Mouse (Mus musculus) neural tube, embryonic 12.5 days (tissue): Measurements from ENCODE around the gene Hapln2. TPM values are rescaled to one million over a fixed set of nuclear protein-coding genes. Genes with fewer than 3 reads are reported as not detected.

Experiments
- ATAC-seq: fragments of 200-750 bp; cut with Nextera tagmentation; 2 replicates; pipeline ENCODE4 v1.8.0; 2017; ENCODE audit warnings: low read depth, mild to moderate bottlenecking, moderate TSS enrichment, moderate library complexity; ENCODE audit not compliant: low FRiP score
- H3K27ac ChIP-seq: fragments of 300-500 bp; sonication (generic); 2 replicates; pipeline ENCODE4 v1.5.1; 2016
- H3K27me3 ChIP-seq: fragments of 300-500 bp; sonication (generic); replicated peaks from 2 replicates; pipeline ENCODE4 v1.6.1; 2016; ENCODE audit warnings: mild to moderate bottlenecking
- H3K36me3 ChIP-seq: fragments of 300-500 bp; sonication (generic); 2 replicates; pipeline ENCODE4 v1.6.1; 2016; ENCODE audit warnings: mild to moderate bottlenecking
- H3K4me1 ChIP-seq: fragments of 300-500 bp; sonication (generic); 2 replicates; pipeline ENCODE4 v1.6.1; 2016
- H3K4me2 ChIP-seq: fragments of 300-500 bp; sonication (generic); replicated peaks from 2 replicates; pipeline ENCODE4 v1.6.1; 2016; ENCODE audit warnings: mild to moderate bottlenecking
- H3K4me3 ChIP-seq: fragments of 300-500 bp; sonication (generic); 2 replicates; pipeline ENCODE4 v1.5.1; 2016
- H3K9ac ChIP-seq: fragments of 300-500 bp; sonication (generic); 2 replicates; pipeline ENCODE4 v1.6.1; 2016; ENCODE audit warnings: mild to moderate bottlenecking
- H3K9me3 ChIP-seq: fragments of 300-500 bp; sonication (generic); 2 replicates; pipeline ENCODE4 v1.6.1; 2016; ENCODE audit warnings: mild to moderate bottlenecking
- WGBS: fragments of 180-500 bp; shearing (Covaris S2); methylation state at CpG from one replicate; pipeline ENCODE4 v1.1.7; 2016; 5-methylcytosine and 5-hydroxymethylcytosine counted together
- polyA plus RNA-seq: library from polyadenylated mRNA; unstranded; fragments of >200 nt; fragmentation: Nextera tagmentation; extraction: Ambion mirVana; gene quantifications from 2 replicates; pipeline ENCODE4 v1.2.1, GENCODE M21; 2016

Hapln2 gene
- polyA plus RNA-seq, 1 experiment from 2014 or later = 0.60 TPM

DNA sequence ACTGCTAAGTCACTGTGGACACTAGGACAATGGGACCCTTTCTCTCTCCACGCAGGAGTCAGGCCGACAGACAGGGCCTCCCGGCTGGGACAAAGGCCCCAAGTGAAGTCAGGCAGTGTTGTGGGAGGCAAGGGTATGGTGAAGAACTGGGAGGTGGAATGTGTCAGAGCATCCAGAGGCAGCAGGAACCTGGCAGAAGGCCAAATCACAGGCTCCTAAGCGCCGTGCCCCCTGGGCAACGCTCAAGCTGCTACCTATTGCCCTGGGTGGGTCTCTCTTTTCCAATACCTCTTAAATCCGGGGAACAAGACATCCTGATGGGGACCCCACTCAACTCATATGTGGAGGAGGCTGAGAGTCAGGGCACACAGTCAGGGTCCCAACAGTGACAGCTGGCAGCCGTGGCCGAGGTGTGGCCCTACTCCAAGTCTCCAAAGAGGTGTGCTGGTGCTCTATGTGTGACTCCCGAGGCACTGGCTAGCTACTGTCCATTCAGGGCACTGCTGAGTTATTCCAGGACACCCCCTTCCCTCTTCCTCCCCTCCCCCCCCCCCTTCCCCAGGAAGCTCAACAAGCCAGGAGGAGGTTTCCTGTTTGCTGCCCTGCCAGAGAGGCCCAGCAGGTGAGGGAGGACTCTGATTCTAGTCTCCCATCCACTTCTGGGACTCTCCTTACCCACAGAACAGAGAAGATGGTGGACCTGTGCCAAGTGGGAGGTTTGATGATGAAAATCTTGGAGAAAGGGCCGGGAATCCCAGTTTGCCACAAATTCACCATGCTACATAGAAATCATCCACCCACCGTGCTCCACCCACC, 41.7 kb downstream of the Hapln2 start:
- Histone ChIP-seq H3K9me3 (no peaks in the 10 kb centered on the region), H3K9ac (peak overlapping the region; percentile 8; the same call in 1 of the 2 replicates), H3K27me3 (peaks cover 18% of the 10 kb centered on the region), H3K27ac (0 out of 2 replicates have a peak overlapping the region, but pooled peaks have one; percentile 2), H3K4me3 (no peak overlapping the region), H3K36me3 (no peaks in the 10 kb centered on the region), H3K4me2 (peak overlapping the region; percentile 30), H3K4me1 (peaks cover 75% of the 10 kb centered on the region)
- WGBS = 31% methylated on average over 12 of the region's 12 CpGs
- ATAC-seq = 0 out of 2 replicates have a peak, but pooled peaks have one; percentile 6

DNA sequence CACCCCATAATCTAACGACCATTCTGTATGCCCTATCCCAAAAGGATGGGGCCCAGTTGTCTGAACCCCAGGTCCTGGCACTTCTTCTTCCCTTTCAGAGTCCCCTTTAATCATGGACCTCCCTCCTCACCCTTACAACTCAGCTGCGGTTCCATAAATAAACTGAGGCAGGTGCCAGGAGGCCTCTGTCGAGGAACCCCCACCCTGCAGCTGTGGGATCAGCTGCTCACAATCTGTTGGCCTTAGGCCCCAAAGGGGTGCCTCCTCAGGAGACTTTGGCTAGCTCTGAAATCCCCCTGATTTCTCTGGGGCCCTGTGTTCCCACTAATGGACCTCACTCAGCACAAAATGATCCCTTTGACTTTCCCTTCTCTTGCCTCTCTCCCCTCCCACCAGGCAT, 43.3 kb downstream of the Hapln2 start:
- Histone ChIP-seq H3K4me2 (peak overlapping the region; percentile 52), H3K27ac (0 out of 2 replicates have a peak overlapping the region, but pooled peaks have one; percentile 1), H3K9me3 (no peaks in the 10 kb centered on the region), H3K27me3 (peaks cover 5% of the 10 kb centered on the region), H3K36me3 (peaks cover 6% of the 10 kb centered on the region; the same call in 1 of the 2 replicates), H3K4me3 (no peak overlapping the region), H3K4me1 (peaks cover 76% of the 10 kb centered on the region), H3K9ac (no peak overlapping the region)
- WGBS = 29% methylated on average over 3 of the region's 3 CpGs
- ATAC-seq = no peak

DNA sequence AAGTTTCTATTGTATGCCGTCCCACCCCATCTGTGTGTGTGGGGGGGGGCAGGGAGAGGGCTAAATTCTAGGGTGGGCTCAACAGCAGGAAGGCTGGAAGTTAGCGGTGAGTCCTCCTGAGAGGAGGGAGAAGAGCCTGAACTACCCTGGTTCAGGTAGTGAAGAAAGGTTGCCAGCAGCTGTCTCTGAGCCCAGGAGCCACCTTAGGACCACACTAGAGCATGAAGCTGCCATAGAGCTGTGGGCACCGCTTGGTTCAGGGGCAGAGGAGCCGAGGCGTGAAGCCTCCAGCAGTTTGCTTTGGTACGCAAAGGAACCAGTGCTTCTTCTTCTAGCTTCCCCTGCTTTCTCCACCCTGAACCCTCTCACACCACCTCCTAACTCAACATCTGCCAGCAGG, 43.8 kb downstream of the Hapln2 start:
- peaks cover under 1% of the 10 kb centered on the region for H3K27me3 ChIP-seq
- 0 out of 2 replicates have a peak overlapping the region, but pooled peaks have one; percentile 45 for H3K9ac ChIP-seq
- peaks cover 76% of the 10 kb centered on the region for H3K4me1 ChIP-seq
- ATAC-seq = no peak
- H3K4me2 ChIP-seq = peak overlapping the region; percentile 52
- H3K36me3 ChIP-seq = peaks cover 10% of the 10 kb centered on the region; the same call in 1 of the 2 replicates
- peak overlapping the region; percentile 1; the same call in 1 of the 2 replicates for H3K27ac ChIP-seq
- H3K9me3 ChIP-seq = no peaks in the 10 kb centered on the region
- 51% methylated on average over 6 of the region's 6 CpGs for WGBS
- no peak overlapping the region for H3K4me3 ChIP-seq

DNA sequence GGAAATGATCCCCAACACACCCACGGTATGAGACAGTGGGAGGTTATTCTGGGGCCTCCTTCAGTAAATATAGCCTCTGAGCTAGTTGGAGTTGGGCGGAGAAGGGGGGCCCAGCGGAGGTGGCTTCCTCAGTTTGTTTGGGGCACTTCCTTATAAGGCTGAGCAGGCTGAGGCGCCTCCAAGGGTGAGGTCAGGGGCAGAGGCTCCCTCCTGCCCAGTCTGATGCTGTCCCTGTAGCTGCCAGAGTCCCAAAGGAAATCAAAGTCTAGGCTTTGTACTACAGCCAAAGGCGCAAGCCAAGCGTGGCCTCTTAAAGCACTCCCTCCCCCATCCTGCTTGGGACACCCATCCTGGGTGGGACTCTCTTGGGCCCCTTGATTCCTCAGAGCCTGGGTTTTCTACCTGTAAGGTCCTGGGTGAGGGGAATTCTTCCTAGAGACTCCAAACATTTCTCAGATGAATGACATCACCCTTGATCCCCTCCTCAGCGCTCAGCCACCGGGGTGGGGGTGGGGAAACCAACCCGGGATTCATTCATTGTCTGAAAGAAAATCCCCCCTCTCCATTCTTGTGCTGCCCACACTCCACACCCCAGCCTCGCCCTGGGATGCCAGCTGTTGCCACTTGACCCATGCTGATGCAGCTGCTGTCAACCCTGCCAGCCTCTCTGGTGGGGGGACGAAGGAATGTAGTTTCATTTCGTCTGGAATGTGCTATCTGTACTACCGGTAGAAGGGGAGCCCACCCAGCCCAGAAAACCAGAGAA, 44.4 kb downstream of the Hapln2 start:
- Histone ChIP-seq H3K4me3 (no peak overlapping the region), H3K27ac (peak overlapping the region; percentile 53), H3K4me1 (peaks cover 70% of the 10 kb centered on the region), H3K4me2 (peak overlapping the region; percentile 52), H3K9me3 (no peaks in the 10 kb centered on the region), H3K27me3 (no peaks in the 10 kb centered on the region), H3K36me3 (peaks cover 15% of the 10 kb centered on the region; the same call in 1 of the 2 replicates), H3K9ac (peak overlapping the region; percentile 45)
- 0 out of 2 replicates have a peak, but pooled peaks have one; percentile 7 for ATAC-seq
- 4% methylated on average over 13 of the region's 13 CpGs for WGBS

DNA sequence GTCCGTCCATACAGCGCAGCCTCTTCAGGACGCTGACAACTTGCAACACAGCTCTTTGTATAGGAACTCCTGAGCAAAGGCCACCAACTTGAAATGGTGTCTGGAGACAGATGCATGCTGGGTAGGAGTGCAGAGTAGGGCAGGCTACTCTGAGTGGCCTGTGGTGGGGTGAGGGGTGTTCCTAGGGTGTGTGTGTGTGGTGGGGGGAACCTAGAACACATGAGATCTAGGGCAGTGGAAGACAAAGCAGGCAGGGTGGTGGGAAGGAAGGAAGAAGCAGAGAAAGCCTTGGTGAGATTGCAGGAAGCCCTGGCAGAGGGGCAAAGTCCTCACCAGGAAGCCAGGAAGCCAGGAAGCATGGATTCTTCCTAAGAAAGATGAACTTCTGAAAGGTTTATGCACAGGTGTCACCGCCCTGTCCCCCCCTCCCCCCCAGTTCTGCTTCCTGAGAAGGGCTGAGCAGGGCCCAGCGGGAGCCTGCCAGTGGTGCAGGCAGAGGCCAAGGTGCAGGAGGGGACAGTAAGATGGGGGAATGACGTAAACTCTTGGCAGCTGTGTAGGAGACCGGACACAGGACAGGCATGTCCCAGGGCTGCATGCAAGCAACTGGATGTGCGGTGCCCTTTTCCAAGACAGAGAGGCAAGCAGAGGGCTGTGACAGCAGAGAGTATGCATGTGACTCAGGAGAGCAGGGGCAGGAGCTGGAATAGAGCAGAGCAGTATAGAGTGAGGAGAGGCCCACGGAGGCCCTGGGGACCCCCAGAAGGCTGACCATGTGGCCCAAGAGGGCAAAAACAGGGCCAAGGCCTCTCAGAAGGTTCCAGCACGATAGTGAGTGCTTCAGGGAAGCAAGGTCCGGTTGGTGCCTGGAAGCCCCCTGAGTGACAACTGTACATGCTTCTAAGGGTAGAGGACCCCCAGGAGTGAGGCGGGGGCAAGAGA, 45.2 kb downstream of the Hapln2 start:
- H3K4me1 ChIP-seq = peaks cover 61% of the 10 kb centered on the region
- no peak overlapping the region for H3K4me3 ChIP-seq
- H3K27ac ChIP-seq = peak overlapping the region; percentile 53
- peak overlapping the region; percentile 52 for H3K4me2 ChIP-seq
- H3K9ac ChIP-seq = peak overlapping the region; percentile 45
- H3K36me3 ChIP-seq = peaks cover 23% of the 10 kb centered on the region; the same call in 1 of the 2 replicates
- 36% methylated on average over 12 of the region's 12 CpGs for WGBS
- 0 out of 2 replicates have a peak, but pooled peaks have one; percentile 4 for ATAC-seq
- no peaks in the 10 kb centered on the region for H3K9me3 ChIP-seq
- H3K27me3 ChIP-seq = no peaks in the 10 kb centered on the region

DNA sequence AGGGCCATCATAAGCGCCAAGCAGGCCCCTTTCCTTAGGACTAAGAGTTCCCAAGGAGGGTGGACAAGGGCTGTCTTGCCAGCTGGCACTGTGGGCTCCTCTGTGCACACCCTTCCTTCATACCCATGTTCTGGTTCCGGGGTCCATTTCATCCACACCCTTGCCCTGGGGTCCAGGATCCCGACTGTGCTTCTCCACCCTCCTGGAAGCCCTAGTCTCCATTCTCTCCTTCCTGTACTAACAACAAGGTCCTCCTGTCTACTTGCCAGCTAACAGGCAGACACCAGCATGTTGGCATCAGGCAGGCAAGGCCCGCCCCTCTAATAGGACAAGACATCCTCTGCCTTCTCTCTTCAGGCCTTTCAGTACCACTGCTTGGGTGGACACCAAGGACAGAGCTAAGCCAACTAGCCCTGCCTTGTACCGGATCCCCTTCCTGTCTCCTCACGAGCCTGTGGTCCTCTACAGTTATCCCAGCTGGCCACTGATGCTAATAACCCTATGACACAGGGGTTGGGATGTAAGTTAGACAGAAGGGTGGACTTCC, 46.1 kb downstream of the Hapln2 start:
- Histone ChIP-seq H3K4me2 (no peak overlapping the region), H3K27me3 (no peaks in the 10 kb centered on the region), H3K27ac (no peak overlapping the region), H3K9ac (0 out of 2 replicates have a peak overlapping the region, but pooled peaks have one; percentile 6), H3K9me3 (no peaks in the 10 kb centered on the region), H3K4me1 (peaks cover 55% of the 10 kb centered on the region), H3K4me3 (no peak overlapping the region), H3K36me3 (peaks cover 32% of the 10 kb centered on the region; the same call in 1 of the 2 replicates)
- WGBS = 85% methylated on average over 6 of the region's 6 CpGs
- no peak for ATAC-seq

- peaks cover 49% of the 10 kb centered on the region for H3K4me1 ChIP-seq
- H3K27ac ChIP-seq = no peak overlapping the region
- no peaks in the 10 kb centered on the region for H3K9me3 ChIP-seq
- peaks cover 37% of the 10 kb centered on the region; the same call in 1 of the 2 replicates for H3K36me3 ChIP-seq
- WGBS = 68% methylated on average over 5 of the region's 5 CpGs
- H3K4me3 ChIP-seq = no peak overlapping the region
- no peak for ATAC-seq
- no peaks in the 10 kb centered on the region for H3K27me3 ChIP-seq
- no peak overlapping the region for H3K4me2 ChIP-seq
- no peak overlapping the region for H3K9ac ChIP-seq
Measured at GRCm38 (mm10) chr3:87980728-87981127, 46.7 kb downstream of the Hapln2 start.

DNA sequence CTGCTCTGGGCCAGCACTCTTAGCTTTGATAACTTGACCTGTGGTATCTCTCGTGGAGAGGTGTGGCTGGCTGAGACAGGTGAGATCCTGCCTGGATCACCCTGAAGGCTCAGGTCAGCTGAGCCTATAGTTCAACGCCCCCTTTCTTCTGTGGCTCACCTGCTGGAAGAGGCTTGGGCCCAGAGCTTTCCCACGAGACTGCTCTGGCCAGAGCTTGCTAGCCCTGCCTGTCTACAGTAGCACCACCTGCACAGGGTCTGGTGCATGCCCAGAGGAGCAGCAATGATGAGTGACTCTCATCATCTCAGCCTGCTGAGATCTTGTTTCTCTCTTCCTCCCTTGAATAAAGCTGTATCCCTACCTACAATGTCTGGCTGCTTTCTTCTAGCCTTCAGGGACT, 47.3 kb downstream of the Hapln2 start:
- ATAC-seq = no peak
- H3K36me3 ChIP-seq = peaks cover 42% of the 10 kb centered on the region
- no peaks in the 10 kb centered on the region for H3K27me3 ChIP-seq
- no peak overlapping the region for H3K27ac ChIP-seq
- WGBS = 72% methylated on average over 3 of the region's 3 CpGs
- H3K4me1 ChIP-seq = peaks cover 43% of the 10 kb centered on the region
- H3K4me3 ChIP-seq = no peak overlapping the region
- 0 out of 2 replicates have a peak overlapping the region, but pooled peaks have one; percentile 13 for H3K9ac ChIP-seq
- no peaks in the 10 kb centered on the region for H3K9me3 ChIP-seq
- no peak overlapping the region for H3K4me2 ChIP-seq

- H3K4me1 ChIP-seq = peaks cover 44% of the 10 kb centered on the region
- H3K9ac ChIP-seq = no peak overlapping the region
- ATAC-seq = no peak
- no peak overlapping the region for H3K4me3 ChIP-seq
- H3K27ac ChIP-seq = no peak overlapping the region
- no peaks in the 10 kb centered on the region for H3K27me3 ChIP-seq
- H3K36me3 ChIP-seq = peaks cover 42% of the 10 kb centered on the region
- H3K4me2 ChIP-seq = no peak overlapping the region
- no peaks in the 10 kb centered on the region for H3K9me3 ChIP-seq
- 85% methylated on average over 5 of the region's 5 CpGs for WGBS
Measured at GRCm38 (mm10) chr3:87979493-87979892, 47.9 kb downstream of the Hapln2 start.

GRCm38 (mm10) chr3:87974381-87974987, 52.9 kb downstream of the Hapln2 start:
- peak; percentile 67 for ATAC-seq
- H3K9ac ChIP-seq = peak overlapping the region; percentile 92
- H3K27me3 ChIP-seq = no peaks in the 10 kb centered on the region
- peak overlapping the region; percentile 94 for H3K4me2 ChIP-seq
- 8% methylated on average over 12 of the region's 12 CpGs for WGBS
- H3K9me3 ChIP-seq = no peaks in the 10 kb centered on the region
- H3K4me3 ChIP-seq = peak overlapping the region; percentile 78
- peaks cover 40% of the 10 kb centered on the region for H3K36me3 ChIP-seq
- peak overlapping the region; percentile 75 for H3K27ac ChIP-seq
- peaks cover 51% of the 10 kb centered on the region for H3K4me1 ChIP-seq
